Mouse (Mus musculus): Measurements from ENCODE around the gene Gpx2. TPM values are rescaled to one million over a fixed set of nuclear protein-coding genes. Genes with fewer than 3 reads are reported as not detected.

The Gpx2 gene
- polyA plus RNA-seq (2012), result not detected in 2 replicates

DNA sequence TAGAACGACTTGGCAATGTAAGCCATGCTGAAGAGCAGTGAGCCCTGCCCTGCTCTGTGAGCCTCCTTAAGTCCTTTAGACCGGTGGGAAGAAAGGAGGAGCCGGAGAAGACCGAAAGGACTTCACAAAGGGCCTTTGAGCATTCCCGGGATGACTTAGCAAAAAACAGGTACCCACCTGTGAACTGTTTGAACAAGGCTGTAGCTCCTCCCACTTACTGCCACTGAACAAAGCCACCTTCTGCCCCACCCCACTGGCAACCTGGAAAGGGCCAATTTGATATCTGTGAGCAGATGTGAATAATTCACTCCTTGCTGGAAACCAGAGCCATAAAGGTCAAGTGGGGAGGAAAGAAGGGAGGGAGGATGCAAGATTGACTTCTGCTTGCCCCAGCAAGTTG is at the start of gene Gpx2:
Gene Gpx2, minus strand, starts transcription at position 205 of the 400 bp plus-strand sequence.
- no peak for TF ChIP-seq GATA1 (IDR thresholded peaks at IDR 0.05; ENCODE audit: low read length)

DNA sequence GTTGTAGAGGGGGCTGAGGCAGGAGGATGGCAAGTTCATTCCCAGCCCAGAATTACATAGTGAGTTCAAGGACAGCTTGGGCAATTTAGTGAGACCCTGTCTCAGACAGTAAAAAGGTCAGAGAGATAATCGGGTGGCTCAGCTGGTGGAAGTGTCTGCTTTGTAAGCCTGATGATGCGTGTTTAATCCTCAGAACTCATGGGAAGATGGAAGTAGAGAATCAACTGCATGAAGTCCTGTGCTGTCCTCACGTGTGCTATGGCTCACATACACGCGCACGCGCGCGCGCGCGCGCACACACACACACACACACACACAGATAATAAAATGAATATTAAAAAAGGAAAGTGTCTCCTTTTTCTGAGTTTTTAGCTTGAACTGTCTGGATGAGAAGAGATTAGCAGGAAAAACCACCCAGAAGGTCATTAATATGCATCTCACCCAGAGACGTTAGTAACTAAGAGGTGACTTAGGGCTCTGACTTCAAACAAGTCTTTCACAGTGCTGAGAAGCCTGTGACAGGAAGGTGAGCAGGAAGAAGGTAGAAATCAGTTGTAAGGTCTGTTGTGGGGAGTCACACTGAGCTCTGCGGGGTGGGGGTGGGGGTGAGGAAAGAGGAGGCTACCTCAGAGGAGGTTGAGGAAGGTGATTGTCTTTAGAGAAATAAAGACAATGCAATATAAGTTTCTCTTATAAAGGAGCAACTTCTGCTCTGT is 49.1 kb upstream of the Gpx2 start:
- TF ChIP-seq GATA1 (IDR thresholded peaks at IDR 0.05; ENCODE audit: low read length), result no peak

DNA sequence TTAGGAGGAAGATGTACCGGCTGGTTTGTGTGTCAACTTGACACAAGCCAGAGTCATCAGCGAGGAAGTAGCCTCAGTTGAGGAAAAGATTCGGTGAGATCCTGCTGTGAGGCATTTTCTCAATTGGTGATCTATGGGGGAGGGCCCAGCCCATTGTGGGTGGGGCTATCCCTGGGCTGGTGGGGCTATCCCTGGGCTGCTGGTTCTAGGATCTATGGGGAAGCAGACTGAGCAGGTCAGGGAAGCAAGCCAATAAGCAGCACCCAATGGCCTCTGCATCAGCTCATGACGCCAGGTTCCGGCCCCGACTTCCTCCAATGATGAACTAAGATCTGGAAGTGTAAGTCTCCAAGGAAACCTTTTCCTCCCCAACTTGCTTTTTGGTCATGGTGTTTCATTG is 44.7 kb upstream of the Gpx2 start:
- no peak for TF ChIP-seq GATA1 (IDR thresholded peaks at IDR 0.05; ENCODE audit: low read length)

DNA sequence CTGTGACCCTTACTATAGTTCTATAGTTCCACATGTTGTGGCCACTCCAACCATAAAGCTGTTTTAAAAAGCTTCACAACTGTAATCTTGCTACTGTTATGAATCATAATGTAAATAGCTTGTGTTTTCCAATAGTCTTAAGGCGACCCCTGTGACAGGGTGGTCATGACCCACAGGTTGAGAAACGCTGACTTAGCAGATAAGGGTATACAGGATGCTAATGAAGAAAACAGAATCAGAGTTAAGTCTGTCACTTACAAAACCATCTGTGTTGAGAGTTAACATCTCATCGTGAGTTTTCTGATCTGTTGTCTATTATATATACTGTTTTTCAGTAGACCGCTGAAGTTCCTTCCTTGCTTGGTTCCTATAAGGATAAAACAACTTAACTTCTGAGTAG is 43.9 kb upstream of the Gpx2 start:
- TF ChIP-seq GATA1 (IDR thresholded peaks at IDR 0.05; ENCODE audit: low read length), result no peak

- TF ChIP-seq GATA1 (IDR thresholded peaks at IDR 0.05; ENCODE audit: low read length), result no peak
Observed at GRCm38 (mm10) chr12:76837844-76838650, 42.7 kb upstream of the Gpx2 start.

DNA sequence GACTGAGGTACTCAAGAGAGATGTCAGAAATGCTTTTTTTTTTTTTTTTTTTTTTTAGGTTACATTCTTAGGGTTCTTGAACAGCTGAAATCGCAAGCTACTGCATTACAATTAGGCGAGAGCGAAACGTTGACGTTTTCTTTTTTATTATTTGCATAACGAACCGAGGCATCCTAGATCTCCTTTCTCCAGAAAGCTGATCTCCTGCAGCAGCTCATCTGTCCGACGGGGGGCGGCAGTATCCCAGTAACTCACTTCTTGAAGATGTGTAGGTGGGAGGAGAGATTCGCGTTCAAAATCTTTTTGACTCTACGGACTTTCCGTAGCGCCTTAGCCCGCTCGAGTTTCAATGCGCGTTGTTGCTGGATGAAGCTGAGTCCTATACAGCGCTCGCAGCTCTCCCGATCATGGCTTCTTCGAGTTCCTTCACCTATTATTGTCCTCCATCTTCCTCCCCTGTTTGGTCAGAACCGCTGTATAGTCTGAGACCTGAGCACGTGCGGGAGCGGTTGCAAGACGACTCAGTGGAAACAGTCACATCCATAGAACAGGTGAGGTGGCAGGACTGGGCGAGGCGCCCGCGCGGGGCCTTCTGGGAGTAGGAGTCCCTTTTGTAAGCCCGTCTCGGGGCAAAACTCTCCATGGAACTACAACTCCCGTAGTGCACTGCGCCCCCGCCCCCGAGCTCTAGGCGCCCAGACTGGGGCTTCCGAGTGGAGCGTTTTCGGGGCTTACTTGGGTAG is 41.9 kb upstream of the Gpx2 start:
- no peak for TF ChIP-seq GATA1 (IDR thresholded peaks at IDR 0.05; ENCODE audit: low read length)

DNA sequence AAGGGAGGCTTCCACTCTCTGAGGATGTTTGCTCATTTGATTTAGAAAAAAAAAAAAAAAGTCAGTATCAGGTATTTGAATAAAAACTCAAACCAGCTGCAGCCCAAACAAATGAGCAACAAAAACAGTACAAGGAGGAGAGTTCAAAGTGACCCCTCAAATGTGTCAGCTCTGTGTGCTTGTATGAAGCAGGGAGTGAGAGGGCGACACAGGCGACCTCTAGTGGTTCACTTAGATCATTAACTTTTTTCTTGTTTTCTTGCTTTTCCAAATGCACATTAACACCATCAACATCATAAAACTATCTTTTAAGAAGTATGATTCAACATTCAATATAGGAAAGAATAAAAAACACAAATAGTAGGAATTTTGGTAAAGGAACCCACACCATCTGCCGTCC is 37.4 kb upstream of the Gpx2 start:
- TF ChIP-seq GATA1 (IDR thresholded peaks at IDR 0.05; ENCODE audit: low read length), result no peak

DNA sequence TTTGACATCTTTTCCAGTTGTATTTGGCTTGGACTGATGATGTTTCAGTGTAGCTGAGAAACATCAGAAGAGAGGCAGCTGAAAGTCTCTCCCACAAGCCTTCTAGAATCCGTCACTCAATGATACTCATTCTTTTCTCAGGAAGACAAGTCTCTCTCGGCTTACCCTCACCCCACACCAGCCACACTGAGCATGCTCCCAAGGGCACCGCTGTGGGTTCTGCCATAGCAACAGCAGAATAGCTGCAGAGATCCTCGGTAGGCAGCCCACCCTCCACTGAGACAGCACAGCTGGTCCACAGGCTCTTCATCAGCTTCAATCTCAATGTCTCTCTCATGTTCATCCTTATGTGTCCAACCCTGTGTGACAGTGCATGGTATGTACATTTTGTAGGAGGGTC is 29.9 kb upstream of the Gpx2 start:
- TF ChIP-seq GATA1 (IDR thresholded peaks at IDR 0.05; ENCODE audit: low read length), result no peak

DNA sequence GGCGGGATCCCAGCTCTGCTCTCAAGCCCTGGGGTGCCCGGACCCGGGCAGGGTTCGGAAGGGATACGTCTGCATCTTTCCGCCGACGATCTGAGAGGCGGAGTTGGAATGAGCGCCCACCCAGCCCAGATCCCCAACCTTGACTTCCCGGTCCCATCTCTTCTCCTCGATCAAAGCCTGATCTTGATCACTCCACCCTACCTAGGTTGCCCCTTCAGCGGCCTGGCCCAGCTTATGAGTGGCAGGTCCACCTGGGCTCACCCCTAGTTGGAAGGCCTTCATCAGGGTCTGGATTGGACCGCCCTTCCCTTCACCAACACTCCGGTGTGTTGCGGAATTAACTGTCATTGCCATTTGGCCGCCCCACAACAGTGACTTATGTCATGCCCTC is 27.3 kb upstream of the Gpx2 start, which contains the start of gene Rab15:
Gene Rab15, minus strand, starts transcription at position 258 of the 391 bp plus-strand sequence.
- no peak for TF ChIP-seq GATA1 (IDR thresholded peaks at IDR 0.05; ENCODE audit: low read length)

DNA sequence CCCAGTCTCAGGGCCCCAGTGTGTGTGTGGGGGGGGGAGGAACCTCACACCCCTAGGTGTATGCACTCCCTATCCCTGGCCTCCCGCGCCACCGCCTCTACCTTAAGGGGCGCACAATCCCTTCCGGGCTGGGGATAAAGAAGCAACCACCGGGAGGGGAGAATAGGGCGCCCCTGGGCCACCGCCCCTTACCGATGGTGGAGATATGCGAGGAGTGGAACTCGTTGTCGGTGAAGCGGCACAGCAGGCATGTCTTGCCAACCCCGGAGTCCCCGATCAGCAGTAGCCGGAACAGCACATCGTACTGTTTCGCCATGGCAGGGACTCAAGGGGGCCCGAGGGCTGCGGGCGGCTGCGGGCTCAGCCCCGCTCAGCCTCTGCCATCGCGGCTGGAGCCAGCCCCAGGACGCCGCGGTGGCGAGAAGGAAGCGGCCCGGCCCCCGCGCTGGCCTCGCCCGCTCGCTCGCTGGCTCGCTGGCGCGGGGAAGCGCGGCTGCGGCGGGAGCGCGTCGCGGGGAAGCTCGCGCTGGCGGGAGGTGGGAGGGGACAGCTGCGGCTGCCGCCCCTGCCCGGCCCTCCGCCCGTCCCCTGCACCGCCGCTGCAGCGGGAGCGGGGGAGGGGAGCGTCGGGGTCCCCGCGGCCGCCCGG is 26.8 kb upstream of the Gpx2 start:
- TF ChIP-seq GATA1 (IDR thresholded peaks at IDR 0.05; ENCODE audit: low read length), result no peak

DNA sequence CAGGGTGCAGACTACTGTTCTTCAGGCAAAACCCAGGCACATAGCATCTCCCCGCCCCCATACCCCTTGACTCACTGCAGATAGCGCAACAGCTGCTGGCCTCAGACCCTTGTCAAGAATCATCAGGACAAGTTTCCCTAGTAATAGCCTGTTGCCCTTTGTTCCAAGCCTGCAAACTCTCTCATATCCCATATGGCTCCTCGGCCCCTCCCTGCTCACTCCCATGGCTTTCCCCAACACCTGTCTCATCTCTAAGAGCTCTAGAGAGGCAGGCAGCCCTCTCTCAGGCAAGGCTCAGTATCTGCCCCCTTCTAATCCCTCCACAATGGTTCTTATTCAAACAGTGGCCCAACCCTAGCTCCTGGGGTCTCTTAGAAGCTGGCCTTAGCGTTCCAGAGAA is 25.3 kb upstream of the Gpx2 start:
- no peak for TF ChIP-seq GATA1 (IDR thresholded peaks at IDR 0.05; ENCODE audit: low read length)

DNA sequence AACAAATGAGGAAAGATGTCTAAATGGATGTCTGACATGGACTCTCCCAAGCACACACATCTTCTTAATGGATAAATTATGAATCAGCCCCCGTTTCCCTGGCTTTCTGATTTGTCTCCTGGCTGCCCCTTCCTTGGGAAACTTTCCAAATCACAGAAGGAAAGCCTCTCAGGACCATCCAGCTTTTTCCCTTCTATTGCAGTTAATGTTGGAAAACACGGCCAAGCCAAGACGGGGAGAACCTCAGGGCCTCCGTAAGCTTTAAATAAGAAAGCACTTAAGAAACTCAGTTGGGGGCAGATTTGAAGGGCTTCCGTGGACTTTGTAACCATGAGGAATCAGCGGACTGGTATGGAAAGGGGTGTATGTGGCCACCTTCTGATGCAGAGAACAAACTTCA is 24.5 kb upstream of the Gpx2 start:
- no peak for TF ChIP-seq GATA1 (IDR thresholded peaks at IDR 0.05; ENCODE audit: low read length)

DNA sequence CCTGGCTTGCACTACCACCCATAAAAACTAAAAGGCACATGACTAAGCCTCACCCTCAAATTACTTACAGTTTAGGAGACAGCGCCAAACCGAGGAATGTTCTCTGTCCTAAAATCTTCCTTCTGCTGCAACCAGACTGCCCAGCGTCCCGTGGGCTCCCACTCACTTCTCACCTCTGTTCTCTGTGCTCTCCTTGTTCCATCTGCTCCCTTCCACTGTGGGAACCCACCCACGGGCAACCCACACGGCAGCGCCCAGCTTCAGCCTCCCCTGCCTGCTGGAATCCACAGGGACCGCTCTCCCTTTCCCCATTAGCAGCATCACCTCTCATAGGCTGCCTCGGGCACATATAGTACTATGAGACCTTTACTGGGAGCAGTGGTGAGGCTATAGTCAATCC is 23.6 kb upstream of the Gpx2 start:
- TF ChIP-seq GATA1 (IDR thresholded peaks at IDR 0.05; ENCODE audit: low read length), result no peak

DNA sequence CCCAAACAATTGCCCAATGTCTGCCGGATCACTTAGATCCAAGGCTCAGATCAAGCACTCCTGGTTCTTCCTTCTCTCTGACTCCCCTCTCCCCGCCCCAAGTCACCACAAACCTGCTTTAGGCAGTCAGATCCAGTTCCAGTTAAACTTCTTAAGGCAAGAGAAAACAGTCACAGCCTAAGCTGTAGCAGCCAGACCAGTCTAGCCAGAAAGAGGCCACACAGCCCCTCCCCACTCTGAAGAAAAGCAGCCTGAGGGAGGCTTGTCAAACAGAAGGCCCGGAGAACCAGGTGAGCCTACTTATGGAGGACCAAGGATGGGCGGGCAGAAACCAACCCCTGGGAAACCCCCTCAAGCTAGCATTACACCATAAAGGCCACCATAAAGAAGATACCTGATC is 22.8 kb upstream of the Gpx2 start:
- TF ChIP-seq GATA1 (IDR thresholded peaks at IDR 0.05; ENCODE audit: low read length), result no peak

GRCm38 (mm10) chr12:76817176-76817575 is 21.8 kb upstream of the Gpx2 start:
- TF ChIP-seq GATA1 (IDR thresholded peaks at IDR 0.05; ENCODE audit: low read length), result no peak

DNA sequence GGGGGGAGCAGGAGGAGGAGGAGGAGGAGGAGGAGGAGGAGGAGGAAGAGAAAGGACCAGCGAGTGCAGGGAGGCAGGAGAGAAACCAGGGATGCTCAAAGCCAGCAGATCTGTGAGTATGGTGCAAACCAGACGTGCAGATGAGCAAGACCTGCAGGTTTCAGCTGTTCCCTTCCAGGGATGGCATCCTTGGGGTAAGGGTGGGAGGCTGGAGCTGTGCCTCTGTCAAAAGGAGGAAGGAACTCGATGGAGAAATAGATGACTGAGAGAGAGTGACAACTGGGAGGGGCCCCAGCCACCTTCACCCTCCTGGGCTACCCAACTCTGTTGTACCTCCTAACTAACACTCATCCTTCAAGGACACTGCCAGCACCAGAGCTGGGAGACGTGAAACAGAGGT is 21.4 kb upstream of the Gpx2 start:
- TF ChIP-seq GATA1 (IDR thresholded peaks at IDR 0.05; ENCODE audit: low read length), result no peak
